Mouse (Mus musculus): ENCODE results near the gene Mtus2.

DNA sequence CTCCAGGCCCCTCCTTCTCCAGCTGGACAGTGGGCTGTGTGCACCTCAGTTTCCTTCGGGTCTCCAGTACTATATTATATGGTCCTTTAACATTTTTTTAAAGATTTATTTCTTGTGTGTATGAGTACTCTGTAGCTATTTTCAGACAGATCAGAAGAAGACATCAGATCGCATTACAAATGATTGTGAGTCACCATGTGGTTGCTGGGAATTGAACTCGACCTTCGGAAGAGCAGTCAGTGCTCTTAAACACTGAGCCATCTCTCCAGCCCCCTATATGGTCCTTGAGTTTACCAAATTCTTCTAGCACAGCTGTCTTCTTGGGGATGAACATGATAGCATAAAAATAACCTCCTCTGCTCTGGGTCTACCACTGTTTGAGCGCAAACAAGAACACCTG is 382.0 kb downstream of the Mtus2 start:
- TF ChIP-seq CTCF (IDR thresholded peaks at IDR 0.05; ENCODE audit: control insufficient read depth, insufficient read depth, insufficient read length) (no peak), USF1 (IDR thresholded peaks at IDR 0.05; ENCODE audit: low read depth) (no peak), CEBPB (IDR thresholded peaks at IDR 0.05; ENCODE audit: low read depth) (no peak), MAX (IDR thresholded peaks at IDR 0.05) (no peak), FOSL1 (IDR thresholded peaks at IDR 0.05; ENCODE audit: insufficient read depth, low read length, poor library complexity, severe bottlenecking) (no peak), MYOG (IDR thresholded peaks at IDR 0.05; ENCODE audit: control insufficient read depth, extremely low read depth, insufficient read length) (no peak), MYOD1 (IDR thresholded peaks at IDR 0.05; ENCODE audit: control insufficient read depth, insufficient read length, low read depth) (no peak)

Data from C2C12 (cell line).